In genomic region chr12:26469098-26470041, GRCm38 (mm10) we compare ENCODE assay signal across 8 mouse cellular contexts. TPM values are rescaled to one million over a fixed set of nuclear protein-coding genes. Genes with fewer than 3 reads are reported as not detected.
DNase-seq lines count a peak whose midpoint lies in the region; ATAC-seq and TF ChIP-seq lines count a peak whose summit lies in the region.

Gene Cmpk2 (plus strand): TSS chr12:26469204.

- WGBS in hindbrain, embryonic 14.5 days = under 1% methylated on average over 69 of the region's 69 CpGs

- H3K4me2 ChIP-seq in hindbrain, embryonic 14.5 days (replicated peaks) = peak within 1 kb of the TSS; percentile 98

- H3K4me3 ChIP-seq in hindbrain, embryonic 14.5 days (replicated peaks; ENCODE audit: low read length) = peak within 1 kb of the TSS; percentile 61

- H3K27ac ChIP-seq in hindbrain, embryonic 14.5 days = peak within 1 kb of the TSS; percentile 91

- no peaks in the 10 kb centered on the region for H3K36me3 ChIP-seq in hindbrain, embryonic 14.5 days (replicated peaks; ENCODE audit: control insufficient read depth, insufficient read depth)

- CTCF ChIA-PET in Patski (lab: Charles Lee) = interaction anchor here (0.7 to 1.6 kb wide), 4 partner anchors 10 to 40 kb away, joined by 3 read pairs; no protein-coding TSS in a partner anchor

- no peaks in the 10 kb centered on the region for H3K27me3 ChIP-seq in Patski
- no peaks in the 10 kb centered on the region for H3K27me3 ChIP-seq in hindbrain, embryonic 14.5 days (ENCODE audit: control insufficient read depth, insufficient read depth, low read length)

- in situ Hi-C loops in Patski (cut with MboI; ENCODE audit: low pct_unique_long_range_greater_than_20kb) = no loop called here

- no peak for TF ChIP-seq CTCF in Patski (IDR thresholded peaks at IDR 0.05)

- H3K4me1 ChIP-seq in hindbrain, embryonic 14.5 days (replicated peaks; ENCODE audit: control insufficient read depth, insufficient read depth, low read length) = peaks cover 7% of the 10 kb centered on the region; the same call in 1 of the 2 replicates

- POLR2A ChIA-PET in Patski (lab: Charles Lee) = interaction anchor here (0.7 kb wide), 2 partner anchors 27 to 47 kb away, joined by 3 to 7 read pairs; no protein-coding TSS in a partner anchor

- DNase-seq in Patski (ENCODE audit: low read depth, low spot score) = peak; percentile 66
- peak; percentile 89 to 90 for DNase-seq in cerebellum, postnatal 25 days
- peak; percentile 91 to 95 for DNase-seq in frontal cortex, postnatal 25 days (ENCODE audit: low spot score in 2 of 2)
- peak; percentile 85 for DNase-seq in hindbrain, embryonic 14.5 days (ENCODE audit: low spot score)
- peak; percentile 85 to 88 for DNase-seq in layer of hippocampus, postnatal 36 days
- DNase-seq in lung, postnatal 25 days (ENCODE audit: low spot score) = peak; percentile 84
- peak; percentile 59 for DNase-seq in retina, adult 2 months (ENCODE audit: low read depth, low spot score)
- DNase-seq in thymus, postnatal 25 days = peak; percentile 87

- H3K9me3 ChIP-seq in hindbrain, embryonic 14.5 days (ENCODE audit: control insufficient read depth, low read length) = no peaks in the 10 kb centered on the region

- peak within 1 kb of the TSS; percentile 91 for H3K9ac ChIP-seq in hindbrain, embryonic 14.5 days

- peak; percentile 94 for ATAC-seq in Patski
- ATAC-seq in hindbrain, embryonic 14.5 days (ENCODE audit: low FRiP score) = peak; percentile 86

RNA-seq across cellular contexts. Expression of gene Cmpk2, which starts in this region (rescaled TPM):
- 2.4 TPM for polyA plus RNA-seq in Patski (2021)
- 24.2 and 27.4 TPM in 2 replicates for polyA plus RNA-seq in hindbrain, embryonic 14.5 days (2014; fragmentation: Nextera tagmentation; extraction: Ambion mirVana)
- 10 to 100 TPM; 15.1 to 16.2 TPM for total RNA-seq in layer of hippocampus, postnatal 36 days (2021)

Comparison
In these comparisons a context has a peak if more than half of its experiments do, and no peak if none do; other contexts are left out.
1. Peak in every context shown above with its lines: DNase-seq, ATAC-seq, H3K4me3 ChIP-seq and H3K27ac ChIP-seq.